Mouse (Mus musculus) heart, postnatal 0 days (tissue): ENCODE results near the gene Gm9821. TPM values are rescaled to one million over a fixed set of nuclear protein-coding genes. Genes with fewer than 3 reads are reported as not detected.
A peak's percentile ranks its signal among the peaks of the same experiment; 100 is the strongest.

ENCODE experiments used
- ATAC-seq: fragments of 200-750 bp; cut with Nextera tagmentation; 2 replicates; pipeline ENCODE4 v1.8.0; 2017; ENCODE audit warnings: low read depth, moderate number of reproducible peaks, moderate library complexity; ENCODE audit not compliant: insufficient read depth
- DNase-seq: peaks from one replicate; pipeline ENCODE4 v3.0.0-alpha.2; 2016; ENCODE audit warnings: low spot score
- H3K27ac ChIP-seq: fragments of 300-500 bp; sonication (generic); 2 replicates; pipeline ENCODE4 v1.5.1; 2014; ENCODE audit warnings: low read depth, mild to moderate bottlenecking
- H3K27me3 ChIP-seq: fragments of 300-500 bp; sonication (generic); 2 replicates; pipeline ENCODE4 v1.6.1; 2014; ENCODE audit warnings: low read length, mixed read lengths; ENCODE audit not compliant: control insufficient read depth, insufficient read depth
- H3K36me3 ChIP-seq: fragments of 300-500 bp; sonication (generic); replicated peaks from 2 replicates; pipeline ENCODE4 v1.6.1; 2014; ENCODE audit warnings: low read length, mixed read lengths; ENCODE audit not compliant: control insufficient read depth, insufficient read depth
- H3K4me1 ChIP-seq: fragments of 300-500 bp; sonication (generic); 2 replicates; pipeline ENCODE4 v1.6.1; 2014; ENCODE audit warnings: antibody characterized with exemption; ENCODE audit not compliant: control insufficient read depth, insufficient read depth
- H3K4me2 ChIP-seq: fragments of 300-500 bp; sonication (generic); 2 replicates; pipeline ENCODE4 v1.6.1; 2014; ENCODE audit warnings: low read depth, mild to moderate bottlenecking, low read length, moderate library complexity
- H3K4me3 ChIP-seq: fragments of 300-500 bp; sonication (generic); 2 replicates; pipeline ENCODE4 v1.5.1; 2014; ENCODE audit warnings: low read depth, low read length
- H3K9ac ChIP-seq: fragments of 300-500 bp; sonication (generic); replicated peaks from 2 replicates; pipeline ENCODE4 v1.6.1; 2014; ENCODE audit warnings: low read depth, low read length, mixed read lengths
- H3K9me3 ChIP-seq: fragments of 300-500 bp; sonication (generic); replicated peaks from 2 replicates; pipeline ENCODE4 v1.6.1; 2016; ENCODE audit warnings: low read length; ENCODE audit not compliant: control insufficient read depth
- CTCF ChIP-seq: IDR thresholded peaks from 2 replicates; pipeline ENCODE4 v1.5.1; 2016; ENCODE audit warnings: antibody characterized with exemption, control low read depth, low read depth
- EP300 ChIP-seq: IDR thresholded peaks from 2 replicates; pipeline ENCODE4 v1.6.1; 2016; ENCODE audit warnings: antibody characterized with exemption, low read depth
- WGBS: fragments of 180-500 bp; shearing (Covaris S2); extraction: QIAGEN DNeasy Blood & Tissue Kit; methylation state at CpG from one replicate; pipeline ENCODE4 v1.1.7; 2014; 5-methylcytosine and 5-hydroxymethylcytosine counted together
- polyA plus RNA-seq: library from polyadenylated mRNA; unstranded; fragments of >200 nt; fragmentation: Nextera tagmentation; extraction: Ambion mirVana; gene quantifications from 2 replicates; pipeline ENCODE4 v1.2.1, GENCODE M21; 2015
- total RNA-seq: library from RNA; depleted of rRNA; stranded (reverse); fragments of >200 nt; gene quantifications from 2 replicates; pipeline ENCODE4 v1.2.3, GENCODE M21; 2014; ENCODE audit warnings: low replicate concordance

Gm9821 gene
- total and polyA plus RNA-seq, 2 experiments from 2014 or later: 0.89 TPM; not detected in 1

- Histone ChIP-seq H3K4me1 (peaks cover 29% of the 10 kb centered on the region), H3K36me3 (no peaks in the 10 kb centered on the region), H3K4me3 (peak overlapping the region; percentile 76), H3K4me2 (peak overlapping the region; percentile 85), H3K27ac (peak overlapping the region; percentile 78), H3K9ac (peak overlapping the region; percentile 84), H3K9me3 (no peaks in the 10 kb centered on the region), H3K27me3 (no peaks in the 10 kb centered on the region)
- ATAC-seq (peak; percentile 21), DNase-seq (no peak)
- under 1% methylated on average over 39 of the region's 39 CpGs for WGBS
- TF ChIP-seq CTCF (no peak), EP300 (no peak)
These were observed 17.4 kb downstream of the Gm9821 start for GRCm38 (mm10) chr2:91962864-91963401.

GRCm38 (mm10) chr2:91963443-91963932 is 18.0 kb downstream of the Gm9821 start:
- peak; percentile 89 for ATAC-seq
- Histone ChIP-seq H3K27ac (peak overlapping the region; percentile 86), H3K4me3 (peak overlapping the region; percentile 76), H3K36me3 (no peaks in the 10 kb centered on the region), H3K4me1 (peaks cover 33% of the 10 kb centered on the region), H3K27me3 (no peaks in the 10 kb centered on the region), H3K4me2 (peak overlapping the region; percentile 85), H3K9me3 (no peaks in the 10 kb centered on the region), H3K9ac (peak overlapping the region; percentile 84)
- peak; percentile 94 for DNase-seq
- WGBS: 0% methylated on average over 44 of the region's 57 CpGs
- TF ChIP-seq CTCF (peak; percentile 80), EP300 (no peak)

- no peak for DNase-seq
- no peaks in the 10 kb centered on the region for H3K36me3 ChIP-seq
- H3K4me3 ChIP-seq: peak overlapping the region; percentile 76
- H3K4me2 ChIP-seq: peak overlapping the region; percentile 61
- H3K27ac ChIP-seq: peak overlapping the region; percentile 86
- no peak for TF ChIP-seq EP300
- TF ChIP-seq CTCF: no peak
- peak overlapping the region; percentile 54; the same call in 1 of the 2 replicates for H3K9ac ChIP-seq
- no peaks in the 10 kb centered on the region for H3K27me3 ChIP-seq
- ATAC-seq: no peak
- H3K9me3 ChIP-seq: no peaks in the 10 kb centered on the region
- H3K4me1 ChIP-seq: peaks cover 32% of the 10 kb centered on the region; the same call in 1 of the 2 replicates
- 63% methylated on average over 3 of the region's 3 CpGs for WGBS
These were observed 19.2 kb downstream of the Gm9821 start for GRCm38 (mm10) chr2:91964610-91965204.

GRCm38 (mm10) chr2:91965417-91965816 is 19.9 kb downstream of the Gm9821 start:
- 21% methylated on average over 20 of the region's 20 CpGs for WGBS
- Histone ChIP-seq H3K4me2 (peak overlapping the region; percentile 61), H3K36me3 (no peaks in the 10 kb centered on the region), H3K27me3 (no peaks in the 10 kb centered on the region), H3K9me3 (no peaks in the 10 kb centered on the region), H3K4me1 (peaks cover 33% of the 10 kb centered on the region; the same call in 1 of the 2 replicates), H3K27ac (peak overlapping the region; percentile 86), H3K9ac (peak overlapping the region; percentile 54; the same call in 1 of the 2 replicates), H3K4me3 (peak overlapping the region; percentile 76)
- ATAC-seq: peak; percentile 3; the same call in 1 of the 2 replicates
- TF ChIP-seq CTCF: no peak
- peak; percentile 71; the same call in 1 of the 2 replicates for TF ChIP-seq EP300
- DNase-seq: peak; percentile 47

GRCm38 (mm10) chr2:91966367-91966766 is 20.9 kb downstream of the Gm9821 start:
- no peak overlapping the region for H3K4me3 ChIP-seq
- DNase-seq (no peak), ATAC-seq (no peak)
- no peak overlapping the region for H3K9ac ChIP-seq
- H3K4me2 ChIP-seq: no peak overlapping the region
- H3K4me1 ChIP-seq: peaks cover 40% of the 10 kb centered on the region; the same call in 1 of the 2 replicates
- H3K9me3 ChIP-seq: no peaks in the 10 kb centered on the region
- H3K36me3 ChIP-seq: no peaks in the 10 kb centered on the region
- TF ChIP-seq EP300 (no peak), CTCF (no peak)
- no peaks in the 10 kb centered on the region for H3K27me3 ChIP-seq
- 90% methylated on average over 5 of the region's 5 CpGs for WGBS
- H3K27ac ChIP-seq: no peak overlapping the region; the same call in 1 of the 2 replicates
